Mouse (Mus musculus): ENCODE measurements at regions not wholly inside any gene's neighbourhood (a gene's known extent, or its start where the extent isn't known, plus 50 kb on each side); places are given as distances from the start of the nearest gene placed in this dataset.
"Not testable (repeated sequence)": the region's sequence is repeated elsewhere in the genome, so short reads cannot be mapped to it uniquely, and the experiment has no call there.

DNA sequence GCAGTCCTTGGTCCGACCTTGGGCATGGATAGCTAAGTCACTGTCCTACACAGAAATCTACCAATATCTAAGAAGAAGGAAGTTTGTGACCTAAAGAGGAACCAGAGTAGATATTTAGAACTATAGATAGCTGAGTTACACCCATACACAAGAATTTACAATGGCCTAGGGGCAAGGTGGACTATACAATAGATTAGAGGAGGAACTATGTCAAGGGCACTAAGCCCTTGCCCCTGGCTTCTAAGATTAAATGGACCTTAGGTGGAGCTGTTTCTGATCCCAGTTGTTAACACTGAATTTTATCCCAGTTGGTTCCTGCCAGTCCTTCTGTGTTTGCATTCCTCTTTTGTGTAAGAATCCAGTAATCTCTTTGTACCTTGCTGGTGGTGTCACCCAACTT lies 1077.7 kb downstream of the Basp1 start:
- not testable (repeated sequence) for DNase-seq (ENCODE audit: low spot score)

DNA sequence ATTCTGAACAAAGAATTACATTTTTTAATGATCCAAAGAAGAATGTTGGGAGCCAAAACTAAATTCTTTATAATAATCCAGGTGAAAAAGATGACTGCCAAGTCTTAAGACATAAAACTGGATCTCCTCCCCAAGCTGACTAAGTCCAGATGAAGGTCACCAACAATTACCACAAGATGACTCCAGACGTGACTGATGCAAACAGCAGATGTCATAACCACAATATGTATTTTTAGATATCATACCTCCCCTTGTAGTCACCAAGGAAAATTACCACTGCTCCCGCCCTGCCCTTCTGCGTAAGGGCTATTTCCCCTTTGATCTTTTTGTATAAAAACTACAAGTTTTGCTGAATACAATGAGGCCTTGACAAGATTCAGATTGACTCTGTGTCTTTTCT lies 1110.4 kb downstream of the Basp1 start:
- not testable (repeated sequence) for DNase-seq (ENCODE audit: low spot score)

DNA sequence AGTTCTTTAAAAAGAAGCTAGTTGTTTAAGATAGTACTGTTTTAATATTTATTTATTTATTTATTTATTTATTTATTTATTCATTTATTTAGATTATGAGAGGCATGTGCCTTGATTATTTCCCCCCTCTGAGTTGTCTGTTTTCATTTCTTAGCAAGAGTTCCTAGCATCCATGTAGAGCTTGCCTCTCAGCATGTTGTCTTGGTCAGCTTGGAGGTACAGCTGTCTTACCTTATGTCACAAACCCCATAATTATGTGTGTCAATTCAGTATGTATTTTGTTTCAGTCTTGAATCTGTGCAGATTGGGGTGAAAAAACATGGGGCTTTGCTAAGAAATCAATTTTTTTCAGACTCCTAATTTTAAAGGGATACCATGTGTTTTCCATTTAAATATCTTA lies 1116.3 kb downstream of the Basp1 start:
- DNase-seq (ENCODE audit: low spot score), result no peak

- DNase-seq (ENCODE audit: low spot score), result no peak
Measured at GRCm38 (mm10) chr15:24296798-24297197, 1116.8 kb downstream of the Basp1 start.

- no peak for DNase-seq (ENCODE audit: low spot score)
Measured at GRCm38 (mm10) chr15:24275100-24275499, 1138.5 kb downstream of the Basp1 start.

DNA sequence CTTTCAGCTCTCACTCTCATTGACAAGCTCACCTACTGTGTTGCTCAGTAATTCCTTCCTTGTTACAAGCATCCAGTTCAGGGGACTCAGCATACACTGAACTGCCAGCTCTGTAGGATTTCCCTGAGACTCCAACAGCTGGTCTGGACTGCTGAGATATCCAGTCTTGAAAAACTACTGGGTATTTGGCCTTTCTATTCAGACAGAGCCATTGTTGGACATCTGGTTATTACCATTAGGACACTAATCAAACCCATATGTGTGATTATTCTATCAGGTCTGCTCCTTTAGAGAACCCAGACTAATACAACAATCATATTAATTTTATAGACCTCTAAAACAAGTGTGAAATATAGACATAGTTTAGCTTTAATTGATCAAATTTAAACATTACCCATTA lies 1146.2 kb downstream of the Basp1 start:
- DNase-seq (ENCODE audit: low spot score), result no peak
